Mouse (Mus musculus) kidney, adult 2 months (tissue): ENCODE results near the gene Rgs16.

Source experiments
- CTCF ChIP-seq: fragments of 200-500 bp; conservative IDR thresholded peaks from 2 replicates; pipeline ENCODE4 v1.5.1; 2011; ENCODE audit warnings: low read depth, mild to moderate bottlenecking, control low read depth, low read length, moderate library complexity, mixed read lengths; ENCODE audit not compliant: insufficient read depth, insufficient read length
- POLR2A ChIP-seq: fragments of 200-500 bp; IDR thresholded peaks from one replicate; pipeline ENCODE4 v1.6.1; 2011; ENCODE audit warnings: low read depth, low read length, control low read depth

- TF ChIP-seq POLR2A (no peak), CTCF (no peak)
These were observed 43.2 kb downstream of the Rgs16 start for GRCm38 (mm10) chr1:153783339-153783738.
